In the genomic region with DNA sequence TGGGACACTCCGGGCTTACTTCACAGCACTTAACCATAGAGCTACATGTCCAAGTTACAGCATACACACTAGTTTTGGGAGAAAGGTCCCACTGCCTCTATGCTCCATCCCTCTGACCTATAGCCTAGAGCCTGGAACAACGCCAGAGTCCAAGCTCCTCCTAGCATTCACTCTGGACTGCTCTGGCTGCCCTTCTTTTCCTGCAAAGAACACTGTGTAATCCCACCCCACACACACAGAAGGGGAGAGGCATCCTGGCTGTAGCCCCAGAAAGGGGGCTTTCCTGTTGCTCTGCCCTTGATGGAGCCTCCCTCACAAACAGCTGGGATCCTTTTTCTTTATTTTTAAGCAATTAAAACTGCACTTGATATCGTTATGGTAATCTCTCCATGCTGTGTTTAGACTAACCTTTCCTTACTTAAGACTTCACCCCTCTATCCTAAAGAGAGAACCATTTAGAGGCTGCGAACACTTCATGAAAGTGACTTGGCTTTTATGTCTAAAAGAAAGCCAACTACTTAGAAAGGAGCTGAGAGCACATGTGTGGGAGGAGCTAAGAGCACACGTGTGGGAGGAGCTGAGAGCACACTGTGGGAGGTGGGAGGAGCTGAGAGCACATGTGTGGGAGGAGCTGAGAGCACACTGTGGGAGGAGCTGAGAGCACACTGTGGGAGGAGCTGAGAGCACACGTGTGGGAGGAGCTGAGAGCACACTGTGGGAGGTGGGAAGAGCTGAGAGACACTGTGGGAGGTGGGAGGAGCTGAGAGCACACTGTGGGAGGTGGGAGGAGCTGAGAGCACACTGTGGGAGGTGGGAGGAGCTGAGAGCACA, we compare ENCODE assay signal across 11 mouse cellular contexts.
DNase-seq lines count a peak whose midpoint lies in the region; ATAC-seq lines count a peak whose summit lies in the region.
"Had no signal": no experiment of that assay in that cellular context is flagged by ENCODE, and none has a peak within 500 bp of the region (broad histone marks: within the 10 kb centered on the region; RNA-seq: fewer than 3 reads in every experiment).

No protein-coding gene starts in this region.

- no peaks in the 10 kb centered on the region for H3K36me3 ChIP-seq in kidney, embryonic 15.5 days
- no peaks in the 10 kb centered on the region for H3K36me3 ChIP-seq in limb, embryonic 12.5 days

- H3K27ac ChIP-seq in kidney, embryonic 15.5 days: peak overlapping the region; percentile 74
- H3K27ac ChIP-seq in limb, embryonic 12.5 days: peak overlapping the region; percentile 88
- H3K27ac ChIP-seq: macrophage had no signal

- 47% methylated on average over 6 of the region's 6 CpGs for WGBS in kidney, embryonic 15.5 days
- WGBS in limb, embryonic 12.5 days: 65% methylated on average over 6 of the region's 6 CpGs

- DNase-seq in CD4-positive, CD25-positive, alpha-beta regulatory T cell, adult 2 months (ENCODE audit: low read depth, low spot score): peak; percentile 55
- DNase-seq in kidney, adult 8-10 months: no peak
- peak; percentile 77 for DNase-seq in R1 (ENCODE audit: low read depth, low spot score)
- no peak for DNase-seq in spleen, adult 18-20 months
- DNase-seq in left cerebral cortex, adult 9 months (ENCODE audit: low spot score in 2 of 2): no peak
- DNase-seq: thymus, postnatal 25 days had no signal

- ATAC-seq in CD4-positive, CD25-positive, alpha-beta regulatory T cell, adult 4 months: no peak
- peak; percentile 79 for ATAC-seq in kidney, embryonic 15.5 days (replicated peaks; ENCODE audit: low FRiP score)
- 0 out of 2 replicates have a peak, but pooled peaks have one; percentile 14 for ATAC-seq in limb, embryonic 12.5 days (ENCODE audit: insufficient number of reproducible peaks, insufficient read depth, low FRiP score, low TSS enrichment, low read depth)
- ATAC-seq: activated CD4-positive, CD25-positive, alpha-beta regulatory T cell, adult 4 months had no signal

- H3K9me3 ChIP-seq in kidney, embryonic 15.5 days (replicated peaks): no peaks in the 10 kb centered on the region
- H3K9me3 ChIP-seq in limb, embryonic 12.5 days: no peaks in the 10 kb centered on the region

- peaks cover 45% of the 10 kb centered on the region for H3K4me1 ChIP-seq in kidney, embryonic 15.5 days
- H3K4me1 ChIP-seq in limb, embryonic 12.5 days (replicated peaks): peaks cover 69% of the 10 kb centered on the region

- no peak overlapping the region for H3K4me2 ChIP-seq in kidney, embryonic 15.5 days
- no peak overlapping the region for H3K4me2 ChIP-seq in limb, embryonic 12.5 days

- no peak overlapping the region for H3K4me3 ChIP-seq in kidney, embryonic 15.5 days (replicated peaks)
- no peak overlapping the region for H3K4me3 ChIP-seq in limb, embryonic 12.5 days (replicated peaks)

- no peak overlapping the region for H3K9ac ChIP-seq in kidney, embryonic 15.5 days
- H3K9ac ChIP-seq in limb, embryonic 12.5 days (replicated peaks): no peak overlapping the region

- no peaks in the 10 kb centered on the region for H3K27me3 ChIP-seq in kidney, embryonic 15.5 days
- no peaks in the 10 kb centered on the region for H3K27me3 ChIP-seq in limb, embryonic 12.5 days

Comparison
In these comparisons a context has a peak if more than half of its experiments do, and no peak if none do; other contexts are left out.
1. DNase-seq: peak in CD4-positive, CD25-positive, alpha-beta regulatory T cell, adult 2 months (single experiment) and R1 (single experiment); none in kidney, adult 8-10 months (0 of 2), spleen, adult 18-20 months (0 of 2) and left cerebral cortex, adult 9 months (0 of 2).